Mouse (Mus musculus): Measurements from ENCODE around the gene BC030500. TPM values are rescaled to one million over a fixed set of nuclear protein-coding genes. Genes with fewer than 3 reads are reported as not detected.

Gene BC030500
- polyA plus RNA-seq, 2 experiments: 0.83 to 0.91 TPM

GRCm38 (mm10) chr8:58912196-58912839 lies 763 bp downstream of the BC030500 start, which contains the start of gene Galntl6:
Gene Galntl6 (minus strand): TSS chr8:58912640.
- Histone ChIP-seq H3K4me1 (ENCODE audit: control insufficient read depth, insufficient read depth, low read length) (0 out of 2 replicates have a peak, but pooled peaks cover 4% of the 10 kb centered on the region), H3K4me3 (replicated peaks; ENCODE audit: low read length) (peak within 1 kb of the TSS; percentile 55), H3K4me2 (replicated peaks; ENCODE audit: low read depth, low read length, severe bottlenecking) (peak within 1 kb of the TSS; percentile 99), H3K9me3 (ENCODE audit: control insufficient read depth, low read length) (no peaks in the 10 kb centered on the region), H3K27ac (replicated peaks; ENCODE audit: low read depth, low read length) (no peak within 1 kb of the TSS), H3K27me3 (ENCODE audit: control insufficient read depth, insufficient read depth, low read length) (peaks cover 25% of the 10 kb centered on the region), H3K9ac (ENCODE audit: low read depth, low read length, severe bottlenecking) (peak within 1 kb of the TSS; percentile 55), H3K36me3 (ENCODE audit: control insufficient read depth, insufficient read depth, low read length) (no peaks in the 10 kb centered on the region)
- ATAC-seq (ENCODE audit: low FRiP score, low read depth) (peak; percentile 19; the same call in 1 of the 2 replicates), DNase-seq (ENCODE audit: low spot score) (peak; percentile 5)
- WGBS: under 1% methylated on average over 36 of the region's 37 CpGs
- no peak for TF ChIP-seq POLR2A (IDR thresholded peaks at IDR 0.05; ENCODE audit: borderline replicate concordance, extremely low read depth, insufficient read depth, insufficient read length)

- H3K4me1 ChIP-seq (ENCODE audit: control insufficient read depth, insufficient read depth, low read length): 0 out of 2 replicates have a peak, but pooled peaks cover 4% of the 10 kb centered on the region
- ATAC-seq (ENCODE audit: low FRiP score, low read depth) (peak; percentile 19; the same call in 1 of the 2 replicates), DNase-seq (ENCODE audit: low spot score) (peak; percentile 10)
- peaks cover 25% of the 10 kb centered on the region for H3K27me3 ChIP-seq (ENCODE audit: control insufficient read depth, insufficient read depth, low read length)
- H3K9me3 ChIP-seq (ENCODE audit: control insufficient read depth, low read length): no peaks in the 10 kb centered on the region
- H3K4me3 ChIP-seq (replicated peaks; ENCODE audit: low read length): peak overlapping the region; percentile 55
- 3% methylated on average over 28 of the region's 30 CpGs for WGBS
- no peaks in the 10 kb centered on the region for H3K36me3 ChIP-seq (ENCODE audit: control insufficient read depth, insufficient read depth, low read length)
- TF ChIP-seq POLR2A (IDR thresholded peaks at IDR 0.05; ENCODE audit: borderline replicate concordance, extremely low read depth, insufficient read depth, insufficient read length): no peak
- peak overlapping the region; percentile 99 for H3K4me2 ChIP-seq (replicated peaks; ENCODE audit: low read depth, low read length, severe bottlenecking)
- H3K27ac ChIP-seq (replicated peaks; ENCODE audit: low read depth, low read length): no peak overlapping the region
- peak overlapping the region; percentile 55 for H3K9ac ChIP-seq (ENCODE audit: low read depth, low read length, severe bottlenecking)
These were observed 1.5 kb downstream of the BC030500 start for GRCm38 (mm10) chr8:58912840-58913639.

GRCm38 (mm10) chr8:58913640-58913968 lies 2.0 kb downstream of the BC030500 start:
- no peak for ATAC-seq (ENCODE audit: low FRiP score, low read depth)
- 62% methylated on average over 3 of the region's 3 CpGs for WGBS
- no peak overlapping the region for H3K9ac ChIP-seq (ENCODE audit: low read depth, low read length, severe bottlenecking)

GRCm38 (mm10) chr8:58915142-58915541 lies 3.6 kb downstream of the BC030500 start:
- WGBS: 13% methylated on average over 2 of the region's 2 CpGs
- peaks cover 25% of the 10 kb centered on the region for H3K27me3 ChIP-seq (ENCODE audit: control insufficient read depth, insufficient read depth, low read length)
- H3K27ac ChIP-seq (replicated peaks; ENCODE audit: low read depth, low read length): no peak overlapping the region
- no peaks in the 10 kb centered on the region for H3K9me3 ChIP-seq (ENCODE audit: control insufficient read depth, low read length)
- H3K4me1 ChIP-seq (ENCODE audit: control insufficient read depth, insufficient read depth, low read length): 0 out of 2 replicates have a peak, but pooled peaks cover 4% of the 10 kb centered on the region
- TF ChIP-seq POLR2A (IDR thresholded peaks at IDR 0.05; ENCODE audit: borderline replicate concordance, extremely low read depth, insufficient read depth, insufficient read length): no peak
- no peak for ATAC-seq (ENCODE audit: low FRiP score, low read depth)
- no peak overlapping the region for H3K9ac ChIP-seq (ENCODE audit: low read depth, low read length, severe bottlenecking)
- no peak for DNase-seq (ENCODE audit: low spot score)
- H3K4me3 ChIP-seq (replicated peaks; ENCODE audit: low read length): no peak overlapping the region
- no peak overlapping the region for H3K4me2 ChIP-seq (replicated peaks; ENCODE audit: low read depth, low read length, severe bottlenecking)
- no peaks in the 10 kb centered on the region for H3K36me3 ChIP-seq (ENCODE audit: control insufficient read depth, insufficient read depth, low read length)

More at GRCm38 (mm10) chr8:58913640-58913968, 2.0 kb downstream of the BC030500 start:
- no peak overlapping the region for H3K27ac ChIP-seq (replicated peaks; ENCODE audit: low read depth, low read length)
- TF ChIP-seq POLR2A (IDR thresholded peaks at IDR 0.05; ENCODE audit: borderline replicate concordance, extremely low read depth, insufficient read depth, insufficient read length): no peak
- no peak overlapping the region for H3K4me2 ChIP-seq (replicated peaks; ENCODE audit: low read depth, low read length, severe bottlenecking)
- 0 out of 2 replicates have a peak, but pooled peaks cover 4% of the 10 kb centered on the region for H3K4me1 ChIP-seq (ENCODE audit: control insufficient read depth, insufficient read depth, low read length)
- H3K9me3 ChIP-seq (ENCODE audit: control insufficient read depth, low read length): no peaks in the 10 kb centered on the region
- H3K4me3 ChIP-seq (replicated peaks; ENCODE audit: low read length): no peak overlapping the region
- H3K36me3 ChIP-seq (ENCODE audit: control insufficient read depth, insufficient read depth, low read length): no peaks in the 10 kb centered on the region
- DNase-seq (ENCODE audit: low spot score): no peak
- peaks cover 25% of the 10 kb centered on the region for H3K27me3 ChIP-seq (ENCODE audit: control insufficient read depth, insufficient read depth, low read length)

- H3K27ac ChIP-seq (replicated peaks; ENCODE audit: low read depth, low read length): no peak overlapping the region
- H3K9ac ChIP-seq (ENCODE audit: low read depth, low read length, severe bottlenecking): no peak overlapping the region
- no peak overlapping the region for H3K4me3 ChIP-seq (replicated peaks; ENCODE audit: low read length)
- no peaks in the 10 kb centered on the region for H3K9me3 ChIP-seq (ENCODE audit: control insufficient read depth, low read length)
- no peak overlapping the region for H3K4me2 ChIP-seq (replicated peaks; ENCODE audit: low read depth, low read length, severe bottlenecking)
- TF ChIP-seq POLR2A (IDR thresholded peaks at IDR 0.05; ENCODE audit: borderline replicate concordance, extremely low read depth, insufficient read depth, insufficient read length): no peak
- H3K4me1 ChIP-seq (ENCODE audit: control insufficient read depth, insufficient read depth, low read length): no peaks in the 10 kb centered on the region
- no peaks in the 10 kb centered on the region for H3K27me3 ChIP-seq (ENCODE audit: control insufficient read depth, insufficient read depth, low read length)
- WGBS: 77% methylated on average over 1 of the region's 1 CpGs
- no peaks in the 10 kb centered on the region for H3K36me3 ChIP-seq (ENCODE audit: control insufficient read depth, insufficient read depth, low read length)
- ATAC-seq (ENCODE audit: low FRiP score, low read depth) (no peak), DNase-seq (ENCODE audit: low spot score) (no peak)
These were observed 19.5 kb downstream of the BC030500 start for GRCm38 (mm10) chr8:58931066-58931465.
